Mouse (Mus musculus) heart, embryonic 10.5 days (tissue): Measurements from ENCODE around the gene Loxl3. TPM values are rescaled to one million over a fixed set of nuclear protein-coding genes. Genes with fewer than 3 reads are reported as not detected.
A peak's percentile ranks its signal among the peaks of the same experiment; 100 is the strongest.

Experiments used
- DNase-seq: peaks from one replicate; pipeline ENCODE4 v3.0.0-alpha.2; 2017; ENCODE audit warnings: low spot score
- H3K27ac ChIP-seq: fragments of 300-500 bp; sonication (generic); 2 replicates; pipeline ENCODE4 v1.5.1; 2016; ENCODE audit warnings: mild to moderate bottlenecking
- H3K27me3 ChIP-seq: fragments of 300-500 bp; sonication (generic); 2 replicates; pipeline ENCODE4 v1.6.1; 2016; ENCODE audit warnings: mild to moderate bottlenecking; ENCODE audit not compliant: poor library complexity, insufficient read depth, severe bottlenecking
- H3K36me3 ChIP-seq: fragments of 300-500 bp; sonication (generic); 2 replicates; pipeline ENCODE4 v1.6.1; 2016; ENCODE audit warnings: mild to moderate bottlenecking, moderate library complexity
- H3K4me1 ChIP-seq: fragments of 300-500 bp; sonication (generic); 2 replicates; pipeline ENCODE4 v1.6.1; 2016; ENCODE audit warnings: mild to moderate bottlenecking
- H3K4me3 ChIP-seq: fragments of 300-500 bp; sonication (generic); 2 replicates; pipeline ENCODE4 v1.5.1; 2016; ENCODE audit warnings: mild to moderate bottlenecking, moderate library complexity
- H3K9me3 ChIP-seq: fragments of 300-500 bp; sonication (generic); 2 replicates; pipeline ENCODE4 v1.6.1; 2016; ENCODE audit warnings: mild to moderate bottlenecking, moderate library complexity
- WGBS: fragments of 180-500 bp; shearing (Covaris S2); methylation state at CpG from one replicate; pipeline ENCODE4 v1.1.7; 2016; 5-methylcytosine and 5-hydroxymethylcytosine counted together
- polyA plus RNA-seq: library from polyadenylated mRNA; unstranded; fragments of >200 nt; fragmentation: Nextera tagmentation; extraction: Ambion mirVana; gene quantifications from 2 replicates; pipeline ENCODE4 v1.2.1, GENCODE M21; 2016

The Loxl3 gene
- polyA plus RNA-seq, 1 experiment from 2014 or later: 9.8 TPM

DNA sequence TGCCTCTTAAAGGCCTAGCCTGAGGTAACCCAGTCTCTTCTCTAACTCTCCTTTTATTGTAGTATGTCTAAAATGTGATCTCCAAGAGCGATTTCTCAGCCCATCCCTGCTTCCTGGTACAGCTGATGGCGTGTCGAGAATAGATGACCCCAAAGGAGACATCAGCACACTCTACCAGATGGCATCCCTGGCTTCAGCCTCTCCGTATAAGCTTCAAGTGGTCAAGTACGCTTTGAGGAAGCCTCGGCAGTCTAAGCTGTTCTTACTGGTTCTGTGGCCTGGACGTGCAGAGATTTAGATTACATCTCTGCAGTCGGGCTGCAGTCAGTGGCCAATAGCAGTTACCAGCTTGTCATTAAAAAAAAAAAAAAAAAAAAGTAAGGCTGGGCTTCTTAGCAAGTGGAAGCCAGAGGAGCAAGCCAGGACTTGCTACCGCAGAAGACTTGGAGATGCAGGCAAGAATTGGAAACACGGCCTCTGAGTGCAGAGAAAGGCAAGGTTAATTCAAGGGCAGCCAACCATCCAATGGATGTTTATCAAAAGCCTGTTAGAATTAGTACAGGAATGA is 28.4 kb upstream of the Loxl3 start:
- DNase-seq: no peak
- H3K36me3 ChIP-seq: no peaks in the 10 kb centered on the region
- H3K4me1 ChIP-seq: peaks cover 17% of the 10 kb centered on the region
- H3K27me3 ChIP-seq: no peaks in the 10 kb centered on the region
- H3K27ac ChIP-seq: peak overlapping the region; percentile 77
- no peak overlapping the region for H3K4me3 ChIP-seq
- no peaks in the 10 kb centered on the region for H3K9me3 ChIP-seq
- 85% methylated on average over 10 of the region's 10 CpGs for WGBS

DNA sequence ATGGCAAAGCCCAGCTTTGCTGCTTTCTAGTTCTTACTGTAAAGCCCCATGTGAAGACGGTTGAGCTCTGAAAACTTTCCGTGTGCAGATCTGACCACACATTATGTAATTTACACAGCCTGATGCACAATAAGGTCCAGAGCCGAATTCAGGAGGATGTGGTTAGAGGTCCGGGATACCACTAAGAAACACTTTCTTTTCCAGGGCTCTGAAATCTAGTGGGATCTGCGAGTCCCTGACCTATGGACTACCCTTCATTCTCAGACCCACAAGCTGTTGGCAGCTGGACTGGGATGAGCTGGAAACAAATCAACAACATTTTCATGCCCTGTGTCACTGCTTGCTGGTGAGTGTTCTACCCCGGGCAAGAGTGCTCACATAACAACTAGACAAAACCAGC is 27.9 kb upstream of the Loxl3 start:
- Histone ChIP-seq H3K4me1 (peaks cover 17% of the 10 kb centered on the region), H3K4me3 (no peak overlapping the region), H3K27me3 (peaks cover 2% of the 10 kb centered on the region; the same call in 1 of the 2 replicates), H3K27ac (no peak overlapping the region), H3K9me3 (no peaks in the 10 kb centered on the region), H3K36me3 (no peaks in the 10 kb centered on the region)
- DNase-seq: no peak
- WGBS: 81% methylated on average over 6 of the region's 6 CpGs

DNA sequence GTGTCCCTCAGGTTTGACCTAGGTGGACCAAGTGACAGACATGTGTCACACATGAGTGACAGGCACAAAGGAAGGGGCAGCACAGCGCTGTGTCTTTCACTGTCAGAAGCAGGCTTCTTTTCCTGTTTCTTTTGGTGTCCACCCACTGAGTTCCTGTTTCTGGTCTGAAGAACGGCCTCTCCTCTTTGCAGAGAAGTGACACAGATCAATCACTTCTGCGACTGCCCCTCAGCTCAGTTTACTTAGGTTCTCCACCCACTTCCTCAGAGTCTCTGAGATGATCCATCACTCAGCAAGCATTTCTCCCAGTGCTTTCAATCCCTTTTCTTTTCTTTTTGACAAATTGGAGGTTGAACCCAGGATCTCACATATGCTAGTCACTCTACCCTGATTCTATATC is 25.3 kb upstream of the Loxl3 start:
- H3K36me3 ChIP-seq: no peaks in the 10 kb centered on the region
- no peak overlapping the region for H3K4me3 ChIP-seq
- H3K9me3 ChIP-seq: no peaks in the 10 kb centered on the region
- H3K27ac ChIP-seq: no peak overlapping the region
- WGBS: 44% methylated on average over 3 of the region's 3 CpGs
- DNase-seq: no peak
- peaks cover 4% of the 10 kb centered on the region; the same call in 1 of the 2 replicates for H3K27me3 ChIP-seq
- peaks cover 16% of the 10 kb centered on the region for H3K4me1 ChIP-seq

DNA sequence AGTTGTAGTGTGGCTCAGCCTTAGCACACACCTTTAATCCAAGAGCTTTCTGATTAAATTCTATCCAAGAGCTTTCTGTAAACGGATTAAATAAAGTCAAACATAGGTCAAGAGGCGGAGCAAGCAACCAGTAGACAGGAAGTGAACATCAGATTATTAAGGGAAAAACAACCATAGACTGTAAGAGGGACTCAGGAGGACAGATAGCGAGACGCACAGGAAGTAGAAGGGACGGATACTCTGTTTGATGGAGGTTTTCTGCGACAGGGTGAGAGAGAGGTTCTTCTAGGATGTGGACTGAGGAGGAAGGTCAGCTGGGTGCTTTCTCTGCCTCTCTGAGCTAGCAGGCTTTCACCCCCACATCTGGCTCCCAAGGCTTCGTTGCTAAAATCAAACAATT is 24.0 kb upstream of the Loxl3 start:
- no peak for DNase-seq
- Histone ChIP-seq H3K9me3 (no peaks in the 10 kb centered on the region), H3K36me3 (no peaks in the 10 kb centered on the region), H3K4me3 (no peak overlapping the region), H3K27me3 (peaks cover 4% of the 10 kb centered on the region; the same call in 1 of the 2 replicates), H3K4me1 (peaks cover 6% of the 10 kb centered on the region), H3K27ac (no peak overlapping the region)
- 46% methylated on average over 7 of the region's 7 CpGs for WGBS

DNA sequence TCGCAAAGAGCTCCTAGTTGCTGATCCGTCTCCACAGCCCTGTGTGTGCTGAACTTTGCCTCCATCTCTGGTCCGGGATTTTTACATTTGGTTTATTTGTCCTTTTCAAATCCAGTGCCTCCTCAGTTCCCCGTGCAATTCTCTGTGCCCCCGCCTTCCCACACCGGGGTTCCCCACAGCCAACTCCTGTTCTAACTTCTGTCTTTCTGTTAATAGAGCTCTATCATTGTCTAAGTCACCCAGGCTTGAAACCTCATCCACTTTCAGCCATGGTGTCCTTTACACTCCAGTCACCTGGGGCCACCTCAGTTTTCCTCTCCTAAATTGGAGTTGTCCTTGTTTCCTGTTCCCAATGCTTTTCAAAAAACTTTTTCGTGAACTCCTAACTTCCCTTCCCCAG is 22.7 kb upstream of the Loxl3 start:
- DNase-seq: no peak
- 76% methylated on average over 7 of the region's 7 CpGs for WGBS
- Histone ChIP-seq H3K27me3 (peaks cover 4% of the 10 kb centered on the region; the same call in 1 of the 2 replicates), H3K4me3 (no peak overlapping the region), H3K9me3 (no peaks in the 10 kb centered on the region), H3K36me3 (no peaks in the 10 kb centered on the region), H3K27ac (no peak overlapping the region), H3K4me1 (peaks cover 4% of the 10 kb centered on the region; the same call in 1 of the 2 replicates)

DNA sequence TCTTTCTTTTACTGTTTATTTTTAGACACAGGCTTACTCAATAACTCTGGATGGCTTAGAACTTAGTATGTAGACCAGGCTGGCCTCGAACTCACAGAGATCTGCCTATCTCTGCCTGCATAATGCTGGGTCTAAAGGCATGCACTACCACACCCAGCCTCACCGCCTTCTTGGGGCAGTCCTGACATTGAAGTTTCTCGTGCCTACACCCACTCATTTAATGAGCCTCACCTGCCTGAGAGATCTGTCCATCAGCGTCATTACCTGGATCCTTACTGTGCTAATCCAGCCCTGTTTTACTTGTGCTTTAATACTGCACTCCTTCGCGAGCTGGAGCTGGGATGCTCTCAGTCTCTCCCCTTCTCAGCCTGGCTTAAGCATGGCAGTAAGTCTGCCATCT is 22.2 kb upstream of the Loxl3 start:
- H3K27me3 ChIP-seq: peaks cover 4% of the 10 kb centered on the region; the same call in 1 of the 2 replicates
- no peak overlapping the region for H3K4me3 ChIP-seq
- peaks cover 4% of the 10 kb centered on the region; the same call in 1 of the 2 replicates for H3K4me1 ChIP-seq
- no peak overlapping the region for H3K27ac ChIP-seq
- WGBS: 80% methylated on average over 6 of the region's 6 CpGs
- DNase-seq: no peak
- no peaks in the 10 kb centered on the region for H3K36me3 ChIP-seq
- H3K9me3 ChIP-seq: no peaks in the 10 kb centered on the region

DNA sequence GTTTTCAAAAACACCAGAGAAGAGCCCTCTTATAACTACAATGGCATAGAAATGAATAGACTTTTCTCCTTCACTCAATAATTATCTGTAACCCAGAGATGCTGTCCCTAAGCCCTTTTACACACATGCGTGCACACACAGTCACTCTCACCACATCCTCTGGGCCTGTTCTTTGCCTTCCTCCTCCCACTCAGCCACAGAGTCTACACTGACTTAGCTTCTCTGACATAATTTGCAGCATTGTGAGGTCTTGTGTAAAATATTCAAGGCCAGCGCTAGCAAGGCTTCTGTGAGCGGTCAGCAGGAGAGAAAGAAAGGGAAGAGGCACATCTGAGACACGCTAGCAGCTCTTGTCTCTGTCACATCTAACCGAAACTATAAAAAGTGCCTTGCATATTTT is 20.5 kb upstream of the Loxl3 start:
- Histone ChIP-seq H3K9me3 (no peaks in the 10 kb centered on the region), H3K36me3 (no peaks in the 10 kb centered on the region), H3K4me1 (peaks cover 8% of the 10 kb centered on the region; the same call in 1 of the 2 replicates), H3K4me3 (no peak overlapping the region), H3K27me3 (peaks cover 4% of the 10 kb centered on the region; the same call in 1 of the 2 replicates), H3K27ac (peak overlapping the region; percentile 54; the same call in 1 of the 2 replicates)
- DNase-seq: no peak
- WGBS: 80% methylated on average over 5 of the region's 5 CpGs

DNA sequence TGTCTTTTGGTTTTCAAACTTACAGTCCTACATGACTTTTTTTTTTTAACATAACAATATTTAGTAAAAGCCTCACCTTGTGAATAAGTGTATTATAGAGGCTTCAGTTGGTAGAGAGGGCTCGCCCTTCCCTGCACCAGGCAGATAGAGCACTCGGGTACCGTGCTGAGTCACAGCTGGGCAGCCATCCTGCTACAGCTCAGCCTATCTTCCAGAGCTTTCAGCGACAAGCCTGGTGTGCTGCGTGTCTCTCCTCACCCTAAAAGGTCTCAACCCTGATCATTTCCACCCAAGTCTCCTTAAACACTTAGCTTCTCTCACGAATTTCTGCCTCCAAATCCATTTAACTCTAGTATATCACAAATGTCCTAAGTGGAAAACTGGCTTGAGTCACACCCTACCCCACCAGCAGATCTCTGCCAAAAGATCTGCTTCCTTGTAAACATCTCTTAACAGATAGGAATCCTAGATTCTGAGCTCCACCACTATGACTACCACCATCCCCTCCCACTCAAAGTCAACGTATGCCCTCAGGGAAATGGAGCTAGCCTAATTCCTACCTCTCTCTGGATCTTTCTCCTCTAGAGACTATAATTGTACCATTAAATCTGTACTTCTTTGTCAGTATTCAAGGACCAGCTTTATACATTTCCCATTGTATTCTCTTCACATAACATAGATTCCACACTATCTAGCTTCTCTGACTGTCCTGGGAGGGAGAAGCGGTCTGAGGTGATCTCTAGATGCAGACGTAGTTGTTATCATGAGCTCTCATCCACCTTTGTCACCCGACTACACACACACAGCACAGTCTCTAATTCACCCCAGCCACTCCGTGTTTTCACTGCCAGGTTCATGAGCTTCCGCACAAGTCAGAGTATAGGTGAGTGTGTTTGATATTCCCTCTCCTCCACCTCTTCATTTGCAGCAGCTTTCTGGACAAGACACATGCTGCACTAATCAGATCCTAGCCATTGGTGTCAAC is 19.2 kb upstream of the Loxl3 start:
- no peak overlapping the region for H3K4me3 ChIP-seq

DNA sequence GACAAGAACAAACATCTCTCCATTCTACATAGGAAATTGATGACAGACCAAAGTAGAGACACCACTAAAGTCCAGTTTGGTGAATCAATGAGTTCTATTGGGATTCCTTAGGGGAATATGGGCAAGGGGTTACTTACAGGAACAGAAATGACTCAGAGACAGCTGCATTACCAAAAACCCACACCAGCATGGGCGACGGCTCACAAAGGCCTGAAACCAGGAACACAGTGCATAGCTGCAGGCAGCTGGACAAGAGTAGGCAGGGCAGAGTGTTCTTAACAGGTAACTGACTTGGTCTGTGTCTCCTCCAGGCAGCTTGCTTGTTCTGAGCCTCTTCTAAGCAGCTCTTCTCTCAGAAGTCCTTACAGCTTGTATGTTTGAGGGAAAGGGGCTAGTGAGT is 18.2 kb upstream of the Loxl3 start:
- 86% methylated on average over 2 of the region's 2 CpGs for WGBS
- no peaks in the 10 kb centered on the region for H3K9me3 ChIP-seq
- no peaks in the 10 kb centered on the region for H3K36me3 ChIP-seq
- no peak overlapping the region; the same call in 1 of the 2 replicates for H3K27ac ChIP-seq
- DNase-seq: no peak
- peaks cover 4% of the 10 kb centered on the region; the same call in 1 of the 2 replicates for H3K27me3 ChIP-seq
- H3K4me1 ChIP-seq: peaks cover 8% of the 10 kb centered on the region; the same call in 1 of the 2 replicates
- H3K4me3 ChIP-seq: no peak overlapping the region

More for the DNA sequence above, 19.2 kb upstream of the Loxl3 start:
- no peaks in the 10 kb centered on the region for H3K36me3 ChIP-seq
- peaks cover 8% of the 10 kb centered on the region; the same call in 1 of the 2 replicates for H3K4me1 ChIP-seq
- WGBS: 41% methylated on average over 12 of the region's 12 CpGs
- no peaks in the 10 kb centered on the region for H3K9me3 ChIP-seq
- H3K27ac ChIP-seq: peak overlapping the region; percentile 60; the same call in 1 of the 2 replicates
- H3K27me3 ChIP-seq: peaks cover 4% of the 10 kb centered on the region; the same call in 1 of the 2 replicates
- peak; percentile 90 for DNase-seq

DNA sequence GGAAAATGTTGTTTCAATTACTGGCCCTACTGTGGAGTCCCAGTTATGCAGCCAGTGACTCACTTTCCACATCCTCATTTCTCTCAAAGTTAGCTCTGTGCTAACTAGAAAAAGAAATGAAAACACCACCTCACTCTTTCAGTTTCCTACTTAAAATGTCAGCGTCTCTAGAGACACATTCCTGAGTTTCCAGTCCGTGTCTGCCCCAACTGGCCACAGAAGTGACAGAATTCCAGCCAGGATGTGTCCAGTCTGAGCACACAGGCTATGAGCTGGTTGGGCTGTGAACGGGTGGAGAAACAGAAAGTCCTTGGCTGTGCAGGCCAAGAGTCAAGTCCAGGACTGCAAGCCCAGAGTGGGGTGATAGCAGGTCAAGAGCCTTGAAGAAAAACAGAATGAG is 16.8 kb upstream of the Loxl3 start:
- no peaks in the 10 kb centered on the region for H3K36me3 ChIP-seq
- peak overlapping the region; percentile 47; the same call in 1 of the 2 replicates for H3K27ac ChIP-seq

DNA sequence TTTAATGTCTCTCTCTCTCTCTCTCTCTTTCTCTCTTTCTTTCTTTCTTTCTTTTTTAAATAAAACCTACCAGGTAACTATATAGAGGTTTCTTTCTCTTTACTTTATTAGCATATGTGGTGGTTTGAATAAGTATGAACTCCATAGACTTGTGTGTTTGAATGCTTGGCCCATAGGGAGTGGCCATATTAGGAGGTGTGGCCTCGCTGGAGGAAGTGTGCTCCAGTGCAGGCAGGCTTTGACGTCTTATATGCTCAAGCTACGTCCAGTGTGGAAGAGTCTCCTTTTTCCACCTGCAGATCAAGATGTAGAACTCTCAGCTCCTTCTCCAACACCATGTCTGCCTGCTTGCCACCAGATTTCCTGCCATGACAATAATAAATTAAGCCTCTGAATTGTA is 14.9 kb upstream of the Loxl3 start:
- H3K36me3 ChIP-seq: no peaks in the 10 kb centered on the region
- no peak for DNase-seq
- H3K27me3 ChIP-seq: no peaks in the 10 kb centered on the region; the same call in 1 of the 2 replicates
- no peak overlapping the region for H3K4me3 ChIP-seq
- H3K9me3 ChIP-seq: no peaks in the 10 kb centered on the region
- WGBS: 69% methylated on average over 3 of the region's 3 CpGs
- peaks cover 8% of the 10 kb centered on the region; the same call in 1 of the 2 replicates for H3K4me1 ChIP-seq
- H3K27ac ChIP-seq: no peak overlapping the region

More for the DNA sequence above, 16.8 kb upstream of the Loxl3 start:
- Histone ChIP-seq H3K4me3 (no peak overlapping the region), H3K27me3 (no peaks in the 10 kb centered on the region), H3K4me1 (peaks cover 8% of the 10 kb centered on the region; the same call in 1 of the 2 replicates), H3K9me3 (no peaks in the 10 kb centered on the region)
- 25% methylated on average over 3 of the region's 3 CpGs for WGBS
- DNase-seq: no peak

DNA sequence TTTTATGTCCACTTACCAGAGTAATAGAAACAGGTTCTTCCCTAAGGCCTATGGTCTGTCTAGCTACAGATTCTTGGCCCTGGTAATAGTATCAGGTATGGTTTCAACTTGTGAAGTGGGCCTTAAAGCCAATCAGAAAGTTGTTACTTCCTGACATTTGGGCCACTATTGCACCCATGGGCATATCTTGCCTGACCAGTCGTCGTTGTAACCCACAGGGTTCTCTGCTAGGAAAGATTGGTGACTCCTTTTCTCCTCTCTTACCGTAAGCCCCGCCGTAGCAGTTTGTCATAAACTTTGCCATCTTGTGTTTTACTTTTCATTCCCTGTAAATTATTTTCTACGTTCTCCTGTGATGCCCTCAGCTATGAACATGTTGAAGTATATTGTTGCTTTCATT is 13.9 kb upstream of the Loxl3 start:
- H3K4me3 ChIP-seq: no peak overlapping the region
- H3K27me3 ChIP-seq: no peaks in the 10 kb centered on the region; the same call in 1 of the 2 replicates
- 70% methylated on average over 6 of the region's 6 CpGs for WGBS
- 0 out of 2 replicates have a peak, but pooled peaks cover 4% of the 10 kb centered on the region for H3K4me1 ChIP-seq
- H3K36me3 ChIP-seq: no peaks in the 10 kb centered on the region
- DNase-seq: no peak
- no peak overlapping the region for H3K27ac ChIP-seq
- H3K9me3 ChIP-seq: no peaks in the 10 kb centered on the region
